Mouse (Mus musculus) bone marrow macrophage, adult 2 months (primary cell): Measurements from ENCODE around the gene Gm10643.

Experiments used
- CTCF ChIP-seq: IDR thresholded peaks from 2 replicates; pipeline ENCODE4 v1.5.1; 2012; ENCODE audit warnings: low read depth, mild to moderate bottlenecking, low read length, moderate library complexity
- POLR2A ChIP-seq: IDR thresholded peaks from 2 replicates; pipeline ENCODE4 v1.6.1; 2012; ENCODE audit warnings: mild to moderate bottlenecking, low read depth, low read length, borderline replicate concordance

GRCm38 (mm10) chr8:84063861-84064610 lies 901 bp downstream of the Gm10643 start:
- no peak for TF ChIP-seq CTCF
- no peak for TF ChIP-seq POLR2A
